Mouse (Mus musculus): ENCODE measurements around the gene Thrb. TPM values are rescaled to one million over a fixed set of nuclear protein-coding genes. Genes with fewer than 3 reads are reported as not detected.
A peak's percentile ranks its signal among the peaks of the same experiment; 100 is the strongest.

Thrb gene
- polyA plus RNA-seq, 1 experiment from 2014 or later, result 3.3 TPM

- H3K27me3 ChIP-seq (replicated peaks), result no peaks in the 10 kb centered on the region
- no peaks in the 10 kb centered on the region for H3K36me3 ChIP-seq
- no peak for ATAC-seq (ENCODE audit: insufficient read depth, low FRiP score, low read depth)
- no peaks in the 10 kb centered on the region for H3K4me1 ChIP-seq
- H3K27ac ChIP-seq, result no peak overlapping the region
- no peak overlapping the region for H3K9ac ChIP-seq
- H3K4me3 ChIP-seq (replicated peaks), result no peak overlapping the region
- WGBS, result 41% methylated on average over 2 of the region's 2 CpGs
- H3K9me3 ChIP-seq, result no peaks in the 10 kb centered on the region
- H3K4me2 ChIP-seq, result no peak overlapping the region
Measured at GRCm38 (mm10) chr14:17743713-17744158, 83.7 kb downstream of the Thrb start.

GRCm38 (mm10) chr14:17747922-17748321, 87.9 kb downstream of the Thrb start:
- H3K4me1 ChIP-seq, result no peaks in the 10 kb centered on the region
- no peak overlapping the region for H3K4me3 ChIP-seq (replicated peaks)
- WGBS, result 76% methylated on average over 3 of the region's 3 CpGs
- no peak overlapping the region for H3K4me2 ChIP-seq
- H3K27ac ChIP-seq, result no peak overlapping the region
- H3K9me3 ChIP-seq, result no peaks in the 10 kb centered on the region
- ATAC-seq (ENCODE audit: insufficient read depth, low FRiP score, low read depth), result no peak
- no peaks in the 10 kb centered on the region for H3K27me3 ChIP-seq (replicated peaks)
- H3K9ac ChIP-seq, result no peak overlapping the region
- no peaks in the 10 kb centered on the region for H3K36me3 ChIP-seq

GRCm38 (mm10) chr14:17748945-17749344, 88.9 kb downstream of the Thrb start:
- no peak overlapping the region for H3K4me3 ChIP-seq (replicated peaks)
- H3K9ac ChIP-seq, result no peak overlapping the region
- H3K27me3 ChIP-seq (replicated peaks), result no peaks in the 10 kb centered on the region
- H3K4me2 ChIP-seq, result no peak overlapping the region
- no peak overlapping the region for H3K27ac ChIP-seq
- H3K36me3 ChIP-seq, result no peaks in the 10 kb centered on the region
- H3K4me1 ChIP-seq, result no peaks in the 10 kb centered on the region
- no peak for ATAC-seq (ENCODE audit: insufficient read depth, low FRiP score, low read depth)
- no peaks in the 10 kb centered on the region for H3K9me3 ChIP-seq

DNA sequence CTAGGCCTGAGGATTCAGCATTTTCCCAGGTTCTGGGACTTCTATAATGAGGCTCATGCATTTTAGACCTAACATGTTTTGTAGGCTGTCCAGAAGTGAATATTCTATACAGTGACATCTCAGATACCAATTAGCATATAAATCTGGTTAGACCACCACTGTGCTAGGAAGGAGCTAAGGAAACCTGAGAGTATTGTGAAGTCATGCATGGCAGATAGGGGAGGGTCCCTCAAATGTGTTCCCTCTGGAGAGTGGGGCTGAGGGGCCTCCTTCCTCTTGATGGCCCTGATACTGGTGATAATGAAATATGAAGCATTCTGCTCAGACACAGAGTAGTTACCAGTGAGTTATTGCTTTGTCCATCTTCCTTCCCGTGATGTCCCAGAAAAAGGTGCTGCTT, 91.8 kb downstream of the Thrb start:
- 86% methylated on average over 1 of the region's 1 CpGs for WGBS
- no peaks in the 10 kb centered on the region for H3K27me3 ChIP-seq (replicated peaks)
- no peaks in the 10 kb centered on the region for H3K9me3 ChIP-seq
- no peak for ATAC-seq (ENCODE audit: insufficient read depth, low FRiP score, low read depth)
- no peaks in the 10 kb centered on the region for H3K4me1 ChIP-seq
- no peak overlapping the region for H3K27ac ChIP-seq
- H3K9ac ChIP-seq, result no peak overlapping the region
- H3K36me3 ChIP-seq, result no peaks in the 10 kb centered on the region
- no peak overlapping the region for H3K4me2 ChIP-seq
- H3K4me3 ChIP-seq (replicated peaks), result no peak overlapping the region

DNA sequence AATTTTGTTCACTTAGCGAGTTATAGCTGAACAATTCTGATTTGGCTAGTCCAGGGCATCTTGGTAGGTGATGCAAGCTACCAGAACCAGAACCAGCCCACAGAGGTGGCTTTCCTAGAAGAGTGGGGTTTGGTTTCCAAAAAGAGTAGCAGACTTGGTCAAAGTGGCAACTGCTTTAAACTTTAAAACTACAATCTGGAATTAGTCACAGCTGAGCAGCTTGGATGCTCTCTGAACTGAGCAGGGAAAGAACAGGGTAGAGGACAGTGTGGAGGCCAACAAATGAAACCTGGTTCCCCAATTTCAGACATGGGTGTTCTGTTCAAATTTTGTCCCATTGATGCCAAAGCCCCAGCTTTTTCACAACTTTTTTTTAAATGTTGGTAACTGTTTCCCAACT, 93.4 kb downstream of the Thrb start:
- Histone ChIP-seq H3K36me3 (no peaks in the 10 kb centered on the region), H3K4me2 (no peak overlapping the region), H3K9ac (no peak overlapping the region), H3K4me1 (no peaks in the 10 kb centered on the region), H3K4me3 (replicated peaks) (no peak overlapping the region), H3K27ac (no peak overlapping the region), H3K27me3 (replicated peaks) (no peaks in the 10 kb centered on the region), H3K9me3 (no peaks in the 10 kb centered on the region)
- no peak for ATAC-seq (ENCODE audit: insufficient read depth, low FRiP score, low read depth)
- 86% methylated on average over 1 of the region's 1 CpGs for WGBS

DNA sequence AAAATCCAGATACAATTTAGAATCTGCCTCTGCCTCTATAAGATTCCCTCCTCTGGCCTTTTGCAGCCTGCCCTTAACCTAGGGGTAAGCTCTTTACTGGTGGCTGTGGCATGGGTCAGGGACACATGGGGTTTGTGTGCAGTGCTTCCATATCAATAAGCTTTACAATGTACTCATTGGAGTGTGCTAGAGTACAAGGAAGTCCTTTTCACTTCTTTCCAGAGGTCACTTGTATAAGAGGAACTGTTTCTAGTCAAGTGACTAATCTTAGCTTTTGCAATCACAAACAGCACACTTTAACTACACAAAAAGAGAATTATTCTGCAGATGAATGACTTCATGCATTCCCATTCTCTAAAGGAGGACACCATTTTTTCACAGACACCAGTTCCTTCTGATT, 96.7 kb downstream of the Thrb start:
- Histone ChIP-seq H3K4me2 (no peak overlapping the region), H3K4me1 (no peaks in the 10 kb centered on the region), H3K27ac (no peak overlapping the region), H3K27me3 (replicated peaks) (no peaks in the 10 kb centered on the region), H3K36me3 (no peaks in the 10 kb centered on the region), H3K9ac (no peak overlapping the region), H3K4me3 (replicated peaks) (no peak overlapping the region), H3K9me3 (no peaks in the 10 kb centered on the region)
- no peak; the same call in 1 of the 2 replicates for ATAC-seq (ENCODE audit: insufficient read depth, low FRiP score, low read depth)

GRCm38 (mm10) chr14:17767987-17768386, 107.9 kb downstream of the Thrb start:
- no peak for ATAC-seq (ENCODE audit: insufficient read depth, low FRiP score, low read depth)
- no peaks in the 10 kb centered on the region for H3K9me3 ChIP-seq
- WGBS, result 68% methylated on average over 2 of the region's 2 CpGs
- H3K4me1 ChIP-seq, result no peaks in the 10 kb centered on the region
- H3K4me3 ChIP-seq (replicated peaks), result no peak overlapping the region
- no peaks in the 10 kb centered on the region for H3K27me3 ChIP-seq (replicated peaks)
- no peak overlapping the region for H3K4me2 ChIP-seq
- no peak overlapping the region for H3K27ac ChIP-seq
- no peaks in the 10 kb centered on the region for H3K36me3 ChIP-seq
- H3K9ac ChIP-seq, result no peak overlapping the region

DNA sequence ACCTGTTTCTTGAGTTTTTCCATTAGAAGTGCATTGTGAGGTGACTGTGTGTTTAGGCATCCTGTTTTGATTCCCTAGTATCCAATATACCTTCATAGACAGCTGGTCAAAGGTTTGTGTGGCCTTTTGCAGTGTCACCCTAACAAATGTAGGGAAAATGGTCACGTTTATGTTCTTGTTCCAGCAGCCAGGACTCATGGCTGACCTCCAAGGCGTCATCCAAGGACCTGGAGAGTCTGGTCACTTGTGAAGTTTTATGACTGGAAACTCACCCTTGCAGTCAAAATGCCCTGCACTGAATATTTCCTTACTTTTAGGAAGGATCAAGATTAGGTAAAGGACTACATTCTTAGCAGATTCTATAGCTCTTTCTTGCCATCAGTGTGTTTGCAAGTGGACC, 114.3 kb downstream of the Thrb start:
- ATAC-seq (ENCODE audit: insufficient read depth, low FRiP score, low read depth), result no peak
- no peak overlapping the region for H3K4me3 ChIP-seq (replicated peaks)
- no peak overlapping the region for H3K27ac ChIP-seq
- H3K9me3 ChIP-seq, result no peaks in the 10 kb centered on the region
- no peaks in the 10 kb centered on the region for H3K27me3 ChIP-seq (replicated peaks)
- no peaks in the 10 kb centered on the region for H3K4me1 ChIP-seq
- H3K4me2 ChIP-seq, result no peak overlapping the region
- WGBS, result 51% methylated on average over 2 of the region's 2 CpGs
- H3K9ac ChIP-seq, result no peak overlapping the region
- H3K36me3 ChIP-seq, result no peaks in the 10 kb centered on the region

DNA sequence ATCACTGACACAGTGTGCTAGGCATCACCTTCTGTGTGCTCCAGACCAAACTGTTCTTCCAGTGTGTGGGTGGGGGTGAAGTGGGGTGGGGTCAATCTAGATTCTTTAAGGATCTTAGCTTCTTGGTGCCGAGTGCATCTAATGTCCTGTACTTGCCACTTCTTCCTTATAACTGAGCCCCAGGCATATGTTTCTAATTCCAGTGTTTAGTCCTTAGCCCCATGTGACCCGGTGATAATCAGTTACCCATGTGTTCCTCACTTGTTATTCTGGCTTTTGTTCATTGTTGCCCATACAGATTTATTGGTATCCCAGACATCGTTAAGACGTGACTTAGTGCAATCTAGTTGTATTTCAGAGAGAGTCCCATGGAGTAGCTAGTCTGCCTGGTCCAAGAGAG, 121.9 kb downstream of the Thrb start:
- Histone ChIP-seq H3K9ac (no peak overlapping the region), H3K27ac (no peak overlapping the region), H3K36me3 (no peaks in the 10 kb centered on the region), H3K27me3 (replicated peaks) (no peaks in the 10 kb centered on the region), H3K4me2 (no peak overlapping the region), H3K9me3 (no peaks in the 10 kb centered on the region), H3K4me1 (no peaks in the 10 kb centered on the region), H3K4me3 (replicated peaks) (no peak overlapping the region)
- WGBS, result 78% methylated on average over 4 of the region's 4 CpGs
- no peak for ATAC-seq (ENCODE audit: insufficient read depth, low FRiP score, low read depth)

DNA sequence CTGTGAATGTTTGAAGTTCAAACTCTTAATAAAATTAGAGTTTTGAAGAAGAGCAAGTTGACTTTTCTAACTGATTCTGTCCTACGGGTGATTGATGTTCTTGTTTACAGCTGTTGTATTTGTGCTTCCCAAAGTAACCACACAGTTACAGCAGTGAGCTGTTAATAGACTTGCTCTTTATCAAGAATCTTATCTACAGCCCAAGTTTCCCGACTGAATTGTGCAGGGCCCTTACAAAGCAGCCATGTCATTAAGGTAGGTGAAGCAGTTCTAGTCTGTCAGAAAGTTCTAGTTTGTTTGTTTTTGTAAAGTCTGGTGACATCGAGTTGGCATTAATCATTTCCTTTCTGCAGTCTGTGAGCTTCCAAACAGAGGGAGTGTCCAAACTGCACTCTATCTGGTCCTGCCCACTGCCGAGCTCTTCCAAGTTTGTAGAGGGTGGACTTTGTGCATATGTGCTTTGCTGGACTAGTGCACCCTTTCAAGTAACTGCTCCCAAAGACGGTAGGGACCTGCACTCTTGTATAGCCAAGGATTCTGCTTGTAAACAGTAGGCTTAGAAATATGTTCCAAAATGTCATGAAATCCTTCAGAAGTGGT, 124.2 kb downstream of the Thrb start:
- H3K9ac ChIP-seq, result no peak overlapping the region
- H3K27ac ChIP-seq, result no peak overlapping the region
- no peak overlapping the region for H3K4me3 ChIP-seq (replicated peaks)
- H3K4me1 ChIP-seq, result no peaks in the 10 kb centered on the region
- H3K27me3 ChIP-seq (replicated peaks), result no peaks in the 10 kb centered on the region
- 12% methylated on average over 5 of the region's 5 CpGs for WGBS
- ATAC-seq (ENCODE audit: insufficient read depth, low FRiP score, low read depth), result peak; percentile 53
- H3K9me3 ChIP-seq, result no peaks in the 10 kb centered on the region
- H3K36me3 ChIP-seq, result no peaks in the 10 kb centered on the region
- H3K4me2 ChIP-seq, result no peak overlapping the region

GRCm38 (mm10) chr14:17785370-17785769, 125.3 kb downstream of the Thrb start:
- 33% methylated on average over 3 of the region's 3 CpGs for WGBS
- Histone ChIP-seq H3K27me3 (replicated peaks) (no peaks in the 10 kb centered on the region), H3K4me3 (replicated peaks) (no peak overlapping the region), H3K36me3 (no peaks in the 10 kb centered on the region), H3K9ac (no peak overlapping the region), H3K4me2 (no peak overlapping the region), H3K27ac (no peak overlapping the region), H3K4me1 (no peaks in the 10 kb centered on the region), H3K9me3 (no peaks in the 10 kb centered on the region)
- ATAC-seq (ENCODE audit: insufficient read depth, low FRiP score, low read depth), result no peak; the same call in 1 of the 2 replicates

DNA sequence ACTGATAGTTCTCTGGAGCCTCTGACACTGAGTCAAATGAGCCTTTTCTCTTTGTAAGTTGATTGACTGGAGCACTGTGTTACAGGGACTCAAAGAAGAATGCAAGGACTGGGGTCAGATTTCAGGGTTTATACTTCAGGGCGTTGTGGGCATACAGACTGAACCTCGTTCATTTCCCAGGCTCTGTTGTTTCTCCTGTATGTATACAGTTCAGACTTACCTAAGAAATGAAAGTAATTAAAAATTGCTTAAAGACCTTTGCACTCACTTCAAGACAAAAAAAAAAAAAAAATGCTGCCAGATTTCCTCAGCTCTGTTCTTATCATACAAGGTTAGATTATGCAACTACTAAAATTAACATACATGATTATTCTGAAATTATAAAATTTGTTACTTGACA, 126.2 kb downstream of the Thrb start:
- Histone ChIP-seq H3K27ac (no peak overlapping the region), H3K9ac (no peak overlapping the region)

DNA sequence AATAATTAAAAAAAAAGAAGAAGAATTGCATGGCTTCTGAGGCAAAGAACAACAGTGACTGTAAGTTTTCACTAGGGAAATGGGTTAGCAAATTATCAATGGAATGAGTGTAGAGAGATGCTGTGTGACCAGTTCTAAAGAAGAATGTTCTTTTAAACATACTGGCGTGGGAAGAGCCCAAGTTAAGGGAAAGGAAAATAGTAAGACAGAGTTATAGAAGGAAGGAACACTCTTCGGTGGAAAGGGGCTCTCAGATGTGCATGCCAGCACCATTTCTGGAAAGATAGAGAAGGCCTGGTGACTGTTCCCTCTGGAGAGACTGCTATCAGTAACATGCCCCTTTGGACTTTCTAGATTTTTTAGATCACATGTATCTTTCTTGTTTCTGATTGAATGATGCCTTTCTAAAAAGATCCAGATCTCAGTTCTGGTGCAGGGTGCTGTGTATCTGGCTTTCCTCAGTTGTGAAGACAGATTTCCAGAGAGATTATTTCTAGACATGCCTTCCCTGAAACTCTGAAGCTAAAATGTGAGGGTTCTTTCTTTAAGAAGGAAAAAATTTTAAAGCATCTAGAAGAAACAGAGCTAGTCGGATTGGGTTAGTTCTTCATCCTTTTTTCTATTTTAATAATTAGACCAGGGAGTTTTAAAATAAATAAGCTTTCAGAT, 144.0 kb downstream of the Thrb start:
- H3K9ac ChIP-seq, result no peak overlapping the region
- ATAC-seq (ENCODE audit: insufficient read depth, low FRiP score, low read depth), result no peak
- no peak overlapping the region for H3K27ac ChIP-seq
- no peaks in the 10 kb centered on the region for H3K4me1 ChIP-seq
- H3K27me3 ChIP-seq (replicated peaks), result no peaks in the 10 kb centered on the region
- no peak overlapping the region for H3K4me2 ChIP-seq
- no peak overlapping the region for H3K4me3 ChIP-seq (replicated peaks)
- H3K9me3 ChIP-seq, result no peaks in the 10 kb centered on the region
- WGBS, result 68% methylated on average over 3 of the region's 3 CpGs
- H3K36me3 ChIP-seq, result no peaks in the 10 kb centered on the region

More for the DNA sequence above, 126.2 kb downstream of the Thrb start:
- Histone ChIP-seq H3K9me3 (no peaks in the 10 kb centered on the region), H3K4me1 (no peaks in the 10 kb centered on the region), H3K4me3 (replicated peaks) (no peak overlapping the region), H3K27me3 (replicated peaks) (no peaks in the 10 kb centered on the region), H3K4me2 (no peak overlapping the region), H3K36me3 (no peaks in the 10 kb centered on the region)
- no peak for ATAC-seq (ENCODE audit: insufficient read depth, low FRiP score, low read depth)
- 21% methylated on average over 2 of the region's 2 CpGs for WGBS

Data from stomach, embryonic 15.5 days (tissue).